Comparison of ENCODE assay signal across 9 mouse cellular contexts in genomic region chr8:121899180-121900044, GRCm38 (mm10). TPM values are rescaled to one million over a fixed set of nuclear protein-coding genes. Genes with fewer than 3 reads are reported as not detected.
A peak's percentile ranks its signal among the peaks of the same experiment; 100 is the strongest.
DNase-seq lines count a peak whose midpoint lies in the region; ATAC-seq and TF ChIP-seq lines count a peak whose summit lies in the region.
"Had no signal": no experiment of that assay in that cellular context is flagged by ENCODE, and none has a peak within 500 bp of the region (broad histone marks: within the 10 kb centered on the region; RNA-seq: fewer than 3 reads in every experiment).

No protein-coding gene starts in this region.

- H3K4me1 ChIP-seq in kidney, postnatal 0 days (replicated peaks; ENCODE audit: insufficient read depth, low read length): peaks cover 36% of the 10 kb centered on the region
- H3K4me1 ChIP-seq in embryonic facial prominence, embryonic 14.5 days (ENCODE audit: control insufficient read depth, insufficient read depth, low read length): peaks cover 10% of the 10 kb centered on the region
- peaks cover 34% of the 10 kb centered on the region for H3K4me1 ChIP-seq in limb, embryonic 13.5 days
- peaks cover 70% of the 10 kb centered on the region for H3K4me1 ChIP-seq in olfactory bulb, adult 2 months (ENCODE audit: control insufficient read depth, insufficient read depth, low read length)

- H3K27ac ChIP-seq in kidney, postnatal 0 days: peak overlapping the region; percentile 85; the same call in 1 of the 2 replicates
- H3K27ac ChIP-seq in embryonic facial prominence, embryonic 14.5 days (replicated peaks; ENCODE audit: low read depth, low read length): no peak overlapping the region
- H3K27ac ChIP-seq in limb, embryonic 13.5 days: no peak overlapping the region
- H3K27ac ChIP-seq in olfactory bulb, adult 2 months (ENCODE audit: insufficient read depth, low read depth, low read length): peak overlapping the region; percentile 65

- TF ChIP-seq POLR2A in olfactory bulb, adult 2 months (IDR thresholded peaks at IDR 0.05; ENCODE audit: insufficient read depth, low read depth, low read length): no peak

- WGBS in kidney, postnatal 0 days: 83% methylated on average over 18 of the region's 18 CpGs
- WGBS in embryonic facial prominence, embryonic 14.5 days: 81% methylated on average over 17 of the region's 18 CpGs
- WGBS in limb, embryonic 13.5 days: 81% methylated on average over 18 of the region's 18 CpGs
- WGBS in olfactory bulb, adult 2 months: 69% methylated on average over 18 of the region's 18 CpGs

- no peak overlapping the region for H3K9ac ChIP-seq in kidney, postnatal 0 days (ENCODE audit: low read depth, low read length)
- 0 out of 2 replicates have a peak overlapping the region, but pooled peaks have one; percentile 50 for H3K9ac ChIP-seq in embryonic facial prominence, embryonic 14.5 days (ENCODE audit: low read depth, low read length)
- peak overlapping the region; percentile 9; the same call in 1 of the 2 replicates for H3K9ac ChIP-seq in limb, embryonic 13.5 days

- no peak overlapping the region for H3K4me2 ChIP-seq in kidney, postnatal 0 days (ENCODE audit: low read length)
- H3K4me2 ChIP-seq in embryonic facial prominence, embryonic 14.5 days (ENCODE audit: low read depth, low read length): no peak overlapping the region
- H3K4me2 ChIP-seq in limb, embryonic 13.5 days (replicated peaks): no peak overlapping the region; the same call in 1 of the 2 replicates

- no peaks in the 10 kb centered on the region for H3K27me3 ChIP-seq in kidney, postnatal 0 days (ENCODE audit: insufficient read depth, low read length)
- no peaks in the 10 kb centered on the region for H3K27me3 ChIP-seq in embryonic facial prominence, embryonic 14.5 days (replicated peaks; ENCODE audit: control insufficient read depth, insufficient read depth, low read length)
- H3K27me3 ChIP-seq in limb, embryonic 13.5 days: no peaks in the 10 kb centered on the region

- ATAC-seq in kidney, postnatal 0 days (replicated peaks; ENCODE audit: low FRiP score, low read depth): no peak
- ATAC-seq in embryonic facial prominence, embryonic 14.5 days (ENCODE audit: low read depth): no peak
- ATAC-seq in limb, embryonic 13.5 days (ENCODE audit: low FRiP score, low read depth): no peak

- DNase-seq in kidney, postnatal 0 days (ENCODE audit: low spot score): no peak
- no peak for DNase-seq in kidney, postnatal 4 days
- no peak for DNase-seq in embryonic facial prominence, embryonic 14.5 days (ENCODE audit: low spot score)
- no peak for DNase-seq in adrenal gland, postnatal 36 days
- DNase-seq in layer of hippocampus, postnatal 10 days (ENCODE audit: low spot score in 2 of 2): no peak
- no peak for DNase-seq in frontal cortex, adult 2 months (ENCODE audit: extremely low spot score in 1 of 2, low spot score in 1 of 2)

- no peak overlapping the region for H3K4me3 ChIP-seq in kidney, postnatal 0 days (replicated peaks; ENCODE audit: low read depth, low read length)
- no peak overlapping the region for H3K4me3 ChIP-seq in embryonic facial prominence, embryonic 14.5 days (ENCODE audit: low read depth, low read length)
- no peak overlapping the region for H3K4me3 ChIP-seq in limb, embryonic 13.5 days
- no peak overlapping the region for H3K4me3 ChIP-seq in olfactory bulb, adult 2 months (ENCODE audit: insufficient read depth, low read depth, low read length)

- no peaks in the 10 kb centered on the region for H3K36me3 ChIP-seq in kidney, postnatal 0 days (ENCODE audit: insufficient read depth, low read length)
- peaks cover 15% of the 10 kb centered on the region; the same call in 1 of the 2 replicates for H3K36me3 ChIP-seq in embryonic facial prominence, embryonic 14.5 days (ENCODE audit: control insufficient read depth, insufficient read depth, low read length)
- peaks cover 11% of the 10 kb centered on the region for H3K36me3 ChIP-seq in limb, embryonic 13.5 days

- no peaks in the 10 kb centered on the region for H3K9me3 ChIP-seq in kidney, postnatal 0 days (replicated peaks; ENCODE audit: low read length)
- no peaks in the 10 kb centered on the region for H3K9me3 ChIP-seq in embryonic facial prominence, embryonic 14.5 days (ENCODE audit: control insufficient read depth, low read length)
- no peaks in the 10 kb centered on the region for H3K9me3 ChIP-seq in limb, embryonic 13.5 days

- no peak for TF ChIP-seq CTCF in kidney, postnatal 0 days (IDR thresholded peaks at IDR 0.05; ENCODE audit: low read depth)
- TF ChIP-seq CTCF in olfactory bulb, adult 2 months (IDR thresholded peaks at IDR 0.05; ENCODE audit: insufficient read depth, low read depth, low read length): no peak

RNA-seq across cellular contexts. Expression of gene Slc7a5, which starts 8.1 kb away (rescaled TPM):
- polyA plus RNA-seq in kidney, postnatal 0 days (2015; fragmentation: Nextera tagmentation; extraction: Ambion mirVana): 9.2 and 10.2 TPM in 2 replicates
- polyA plus RNA-seq in embryonic facial prominence, embryonic 14.5 days (2014; fragmentation: Nextera tagmentation; extraction: Ambion mirVana): 28.8 and 29.6 TPM in 2 replicates
- polyA plus RNA-seq in limb, embryonic 13.5 days (2015; fragmentation: Nextera tagmentation; extraction: Ambion mirVana): 14.2 TPM in 2 replicates
- not detected in 2 replicates for polyA plus RNA-seq in olfactory bulb, adult 2 months (2012; ENCODE audit: insufficient read depth, insufficient read length, low replicate concordance, missing spikeins)
- total RNA-seq in adrenal gland, postnatal 36 days (2021): 10 to 100 TPM; 41.6 to 64.0 TPM
- total RNA-seq in layer of hippocampus, postnatal 10 days (2021): 100 to 1,000 TPM; 146 to 164 TPM
- 63.7 and 70.1 TPM in 2 replicates for polyA plus RNA-seq in frontal cortex, adult 2 months (2012; rRNA removed)

RNA-seq across cellular contexts. Expression of gene Car5a, which starts 45.3 kb away (rescaled TPM):
- polyA plus RNA-seq in kidney, postnatal 0 days (2015; fragmentation: Nextera tagmentation; extraction: Ambion mirVana): 0.12 and 0.23 TPM in 2 replicates
- not detected in 2 replicates for polyA plus RNA-seq in embryonic facial prominence, embryonic 14.5 days (2014; fragmentation: Nextera tagmentation; extraction: Ambion mirVana)
- not detected in 2 replicates for polyA plus RNA-seq in limb, embryonic 13.5 days (2015; fragmentation: Nextera tagmentation; extraction: Ambion mirVana)
- polyA plus RNA-seq in olfactory bulb, adult 2 months (2012; ENCODE audit: insufficient read depth, insufficient read length, low replicate concordance, missing spikeins): not detected in 2 replicates
- not detected for total RNA-seq in adrenal gland, postnatal 36 days (2021)
- total RNA-seq in layer of hippocampus, postnatal 10 days (2021): not detected
- 0.34 and 0.40 TPM in 2 replicates for polyA plus RNA-seq in frontal cortex, adult 2 months (2012; rRNA removed)
- total RNA-seq: heart, postnatal 10 days had no signal

RNA-seq across cellular contexts. Expression of gene Banp, which starts 50.1 kb away (rescaled TPM):
- polyA plus RNA-seq in kidney, postnatal 0 days (2015; fragmentation: Nextera tagmentation; extraction: Ambion mirVana): 23.1 and 24.6 TPM in 2 replicates
- 32.1 and 34.9 TPM in 2 replicates for polyA plus RNA-seq in embryonic facial prominence, embryonic 14.5 days (2014; fragmentation: Nextera tagmentation; extraction: Ambion mirVana)
- 42.0 and 53.6 TPM in 2 replicates for polyA plus RNA-seq in limb, embryonic 13.5 days (2015; fragmentation: Nextera tagmentation; extraction: Ambion mirVana)
- polyA plus RNA-seq in olfactory bulb, adult 2 months (2012; ENCODE audit: insufficient read depth, insufficient read length, low replicate concordance, missing spikeins): not detected in 2 replicates
- total RNA-seq in adrenal gland, postnatal 36 days (2021): 10 to 100 TPM; 25.4 to 37.4 TPM
- total RNA-seq in layer of hippocampus, postnatal 10 days (2021): 10 to 100 TPM; 24.7 to 32.2 TPM
- 69.6 and 81.2 TPM in 2 replicates for polyA plus RNA-seq in frontal cortex, adult 2 months (2012; rRNA removed)

Comparison
In these comparisons a context has a peak if more than half of its experiments do, and no peak if none do; other contexts are left out.
1. H3K27ac ChIP-seq: peak in kidney, postnatal 0 days (single experiment) and olfactory bulb, adult 2 months (single experiment); none in embryonic facial prominence, embryonic 14.5 days (single experiment) and limb, embryonic 13.5 days (single experiment).
2. RNA of gene Slc7a5, which starts 8.1 kb away (polyA plus RNA-seq): 63.7 to 70.1 TPM in frontal cortex, adult 2 months, 28.8 to 29.6 TPM in embryonic facial prominence, embryonic 14.5 days, 14.2 TPM in limb, embryonic 13.5 days and 9.2 to 10.2 TPM in kidney, postnatal 0 days; not detected in olfactory bulb, adult 2 months; every median in the first group is over 10 times any median in the second.
3. RNA of gene Banp, which starts 50.1 kb away (polyA plus RNA-seq): 69.6 to 81.2 TPM in frontal cortex, adult 2 months, 42.0 to 53.6 TPM in limb, embryonic 13.5 days, 32.1 to 34.9 TPM in embryonic facial prominence, embryonic 14.5 days and 23.1 to 24.6 TPM in kidney, postnatal 0 days; not detected in olfactory bulb, adult 2 months; every median in the first group is over 10 times any median in the second.